Mouse (Mus musculus): ENCODE results near the gene Lrrc8a.

Lrrc8a gene

DNA sequence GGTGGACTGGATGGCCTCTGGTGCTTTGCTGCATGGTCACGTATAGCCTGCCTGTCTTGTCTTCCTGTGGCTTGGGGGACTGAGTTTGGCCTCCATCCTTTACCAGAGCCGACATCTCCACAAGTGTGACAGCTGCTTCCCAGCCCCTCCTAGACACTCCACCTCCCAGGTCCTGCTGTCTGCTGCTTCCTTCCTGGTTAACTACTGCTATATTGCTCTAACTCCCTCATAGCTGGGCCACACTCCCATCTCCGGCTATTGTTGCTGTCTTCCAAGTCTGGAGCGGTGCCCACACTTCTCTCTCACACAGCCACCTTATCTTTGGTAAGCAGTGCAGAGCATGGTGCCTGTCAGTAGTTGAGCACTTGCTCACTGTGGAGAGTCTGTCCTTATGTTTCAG, 2.3 kb downstream of the Lrrc8a start:
- no peak for DNase-seq (ENCODE audit: low spot score in 2 of 2)

DNA sequence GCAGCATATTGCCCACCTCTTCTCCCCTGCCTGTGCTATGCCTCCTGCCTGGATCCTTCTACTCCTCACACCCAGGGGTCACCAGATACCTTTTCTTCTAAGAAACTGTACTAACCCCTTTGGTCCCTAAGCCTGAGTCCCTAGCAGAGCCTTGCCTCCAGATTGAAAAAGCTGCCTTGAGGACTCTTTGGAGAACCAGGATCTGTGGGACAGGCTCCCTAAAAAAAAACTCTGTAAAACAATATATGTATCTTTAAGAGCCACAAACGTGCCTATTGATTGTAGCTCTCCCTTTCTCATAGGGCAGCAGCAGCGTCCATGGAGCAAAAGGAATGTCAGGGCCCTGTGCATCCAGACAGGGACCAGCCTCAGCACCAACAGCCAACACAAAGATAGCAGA, 2.8 kb downstream of the Lrrc8a start, which contains the start of gene Gm28035:
Gm28035 (plus strand) TSS at position 301 of the 400 bp plus-strand sequence.
- no peak for DNase-seq (ENCODE audit: low spot score in 2 of 2)

DNA sequence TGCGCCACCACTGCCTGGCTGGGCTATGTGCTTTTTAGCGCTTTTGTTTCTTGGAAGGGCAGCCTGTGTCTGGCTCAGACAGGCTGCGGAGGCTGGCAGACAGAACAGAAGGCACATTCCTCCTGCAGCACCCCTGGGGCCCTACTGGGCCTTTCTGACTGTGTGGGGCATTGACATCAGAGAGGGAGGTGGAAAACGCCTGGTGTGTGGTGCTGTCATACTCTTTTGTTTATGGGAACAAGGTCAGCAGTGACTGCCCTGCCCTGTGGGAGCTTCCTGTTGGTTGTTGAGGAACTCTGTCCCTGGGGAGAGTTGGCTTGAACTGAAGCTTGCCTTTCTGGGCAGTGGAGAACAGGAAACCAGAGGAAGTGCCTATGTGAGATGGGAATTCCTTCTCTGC, 5.0 kb downstream of the Lrrc8a start:
- DNase-seq (ENCODE audit: low spot score in 2 of 2) = no peak

DNA sequence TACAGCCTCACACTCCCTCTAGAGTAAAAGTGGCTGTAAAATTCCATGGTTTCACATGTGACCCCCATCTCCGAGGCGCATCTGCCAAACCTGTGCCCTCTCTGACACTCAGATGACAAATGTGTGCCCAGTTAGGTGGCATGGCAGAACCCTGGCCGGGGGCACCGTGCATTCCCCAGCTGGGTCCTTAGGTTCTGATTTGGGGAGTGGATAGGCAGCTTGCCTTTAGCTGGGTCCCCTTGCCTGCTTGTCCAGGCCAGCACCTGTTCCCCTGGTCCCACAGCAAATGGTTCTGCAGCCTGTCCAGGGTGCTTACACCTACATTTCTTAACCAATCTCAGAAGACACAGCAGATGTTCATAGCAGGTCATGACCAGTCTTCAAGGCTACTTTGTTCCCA, 5.9 kb downstream of the Lrrc8a start:
- DNase-seq (ENCODE audit: low spot score in 2 of 2) = no peak

DNA sequence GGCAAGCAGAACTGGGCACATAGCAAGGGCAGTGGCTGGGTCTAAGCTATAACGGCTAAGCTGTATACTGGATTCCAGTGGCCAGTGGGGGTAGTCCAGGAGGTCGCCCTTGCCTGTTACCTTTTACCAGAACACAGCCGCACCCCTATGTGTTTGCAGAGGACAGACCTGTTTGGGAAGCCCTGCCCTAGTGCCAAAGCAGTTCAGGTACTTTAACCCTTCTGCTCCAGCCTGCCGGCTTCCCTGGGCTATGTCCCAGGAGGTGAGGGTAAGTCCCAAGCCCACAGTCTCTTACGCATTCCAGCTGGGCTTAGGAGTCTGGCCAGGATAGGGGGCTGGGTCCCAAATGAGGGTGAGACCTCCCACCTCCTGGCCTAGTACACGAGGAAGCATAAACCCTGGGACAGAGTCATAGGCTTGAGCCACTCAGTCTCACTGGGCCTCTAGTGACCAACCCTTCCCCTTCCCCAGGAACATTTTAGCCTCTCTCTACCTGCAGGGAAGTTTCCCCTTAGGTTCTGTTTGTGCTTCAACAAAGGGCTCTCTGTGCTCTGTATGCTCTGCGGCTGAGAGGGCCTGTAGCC, 7.2 kb downstream of the Lrrc8a start:
- no peak for DNase-seq (ENCODE audit: low spot score in 2 of 2)

DNA sequence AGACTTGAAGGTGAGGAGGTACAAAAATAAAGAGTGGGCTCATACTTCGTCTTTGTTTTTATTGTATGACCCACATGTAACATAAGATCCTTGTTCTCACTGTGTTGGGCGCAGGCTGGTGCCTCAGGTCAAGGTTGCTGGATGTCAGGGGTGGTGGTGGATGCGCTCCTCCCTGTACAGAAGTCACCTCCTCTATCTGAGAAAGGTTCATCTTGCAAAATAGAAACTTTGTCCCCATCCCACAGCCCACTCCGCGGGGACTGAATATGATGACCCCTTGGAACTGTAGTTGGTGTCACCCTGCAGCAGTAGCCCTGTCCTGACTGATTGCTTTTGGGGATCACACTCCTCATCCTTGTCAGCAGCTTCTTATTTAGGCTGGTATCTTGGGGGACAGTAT, 9.5 kb downstream of the Lrrc8a start:
- no peak for DNase-seq (ENCODE audit: low spot score in 2 of 2)

DNA sequence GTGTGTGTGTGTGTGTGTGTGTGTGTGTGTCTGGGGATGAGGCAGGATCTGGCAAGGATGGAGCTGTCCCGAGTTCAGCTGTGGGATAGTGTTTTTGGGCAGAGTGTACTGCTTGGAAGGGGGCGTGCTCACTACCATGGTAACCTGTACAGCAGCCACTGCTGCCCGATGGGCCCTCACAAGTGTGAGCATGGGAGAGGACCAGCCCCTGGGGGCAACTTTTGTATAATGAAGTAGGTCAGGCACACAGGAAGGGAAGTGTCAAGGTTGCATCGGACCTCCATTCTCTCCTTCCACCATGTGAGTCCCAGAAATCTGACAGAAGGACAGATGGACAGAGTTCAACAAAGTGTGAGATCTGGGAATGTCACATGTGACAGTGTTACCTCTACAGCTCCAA, 10.2 kb downstream of the Lrrc8a start:
- no peak for DNase-seq (ENCODE audit: low spot score in 2 of 2)

GRCm38 (mm10) chr2:30249182-30249581, 11.7 kb downstream of the Lrrc8a start:
- no peak for DNase-seq (ENCODE audit: low spot score in 2 of 2)

- DNase-seq (ENCODE audit: low spot score in 2 of 2) = no peak
Measured at GRCm38 (mm10) chr2:30250166-30251128, 12.9 kb downstream of the Lrrc8a start.

- no peak for DNase-seq (ENCODE audit: low spot score in 2 of 2)
Measured at GRCm38 (mm10) chr2:30251417-30252104, 14.0 kb downstream of the Lrrc8a start.

DNA sequence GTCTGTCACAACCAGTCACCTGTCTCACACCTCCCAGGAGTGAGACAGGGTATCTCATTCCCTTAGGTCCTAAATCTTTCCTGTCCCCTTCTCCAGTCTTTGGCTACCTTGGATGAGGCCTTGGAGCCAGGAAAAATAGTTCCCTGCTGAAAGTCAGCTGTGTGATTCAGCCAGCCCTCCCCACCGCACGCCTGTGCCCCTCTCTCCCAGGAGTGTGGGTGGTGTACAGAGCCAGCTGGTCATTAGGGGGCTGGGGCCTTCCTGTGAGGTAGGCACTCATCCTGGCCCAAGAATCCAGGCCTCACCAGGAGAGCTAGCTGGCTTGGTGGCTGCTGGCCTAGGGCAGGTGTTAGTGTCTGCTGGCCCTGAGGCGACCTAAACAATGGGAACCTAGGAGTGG, 15.0 kb downstream of the Lrrc8a start:
- DNase-seq (ENCODE audit: low spot score in 2 of 2) = no peak

DNA sequence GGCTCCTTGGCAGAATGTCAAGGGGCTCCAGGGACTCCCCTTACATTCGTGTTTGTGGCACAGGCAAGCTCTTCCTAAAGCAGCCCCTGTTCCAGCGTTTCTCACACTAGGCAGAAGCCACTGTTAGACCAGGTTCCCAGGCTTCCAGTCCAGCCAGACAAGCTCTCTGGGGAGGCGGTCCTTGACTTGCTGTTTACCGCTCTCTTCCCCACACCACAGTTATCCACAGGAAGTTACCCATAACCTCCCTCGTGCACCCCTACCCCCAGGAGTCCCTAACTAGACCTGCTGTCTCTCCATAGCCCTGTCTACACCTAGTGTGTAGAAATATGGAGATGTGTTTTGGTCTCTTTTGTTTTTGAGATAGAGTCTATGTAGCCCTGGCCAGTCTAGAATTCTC, 16.3 kb downstream of the Lrrc8a start:
- DNase-seq (ENCODE audit: low spot score in 2 of 2) = no peak

DNA sequence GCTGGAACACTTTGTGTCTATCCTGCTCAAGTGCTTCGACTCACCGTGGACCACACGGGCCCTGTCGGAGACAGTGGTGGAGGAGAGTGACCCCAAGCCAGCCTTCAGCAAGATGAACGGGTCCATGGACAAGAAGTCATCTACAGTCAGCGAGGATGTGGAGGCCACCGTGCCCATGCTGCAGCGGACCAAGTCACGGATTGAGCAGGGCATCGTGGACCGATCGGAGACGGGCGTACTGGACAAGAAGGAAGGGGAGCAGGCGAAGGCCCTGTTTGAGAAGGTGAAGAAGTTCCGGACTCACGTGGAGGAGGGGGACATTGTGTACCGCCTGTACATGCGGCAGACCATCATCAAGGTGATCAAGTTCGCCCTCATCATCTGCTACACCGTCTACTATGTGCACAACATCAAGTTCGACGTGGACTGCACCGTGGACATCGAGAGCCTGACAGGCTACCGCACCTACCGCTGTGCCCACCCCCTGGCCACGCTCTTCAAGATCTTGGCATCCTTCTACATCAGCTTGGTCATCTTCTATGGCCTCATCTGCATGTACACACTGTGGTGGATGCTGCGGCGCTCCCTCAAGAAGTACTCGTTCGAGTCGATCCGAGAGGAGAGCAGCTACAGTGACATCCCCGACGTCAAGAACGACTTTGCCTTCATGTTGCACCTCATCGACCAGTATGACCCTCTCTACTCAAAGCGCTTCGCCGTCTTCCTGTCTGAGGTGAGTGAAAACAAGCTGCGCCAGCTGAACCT, 18.3 kb downstream of the Lrrc8a start:
- DNase-seq (ENCODE audit: low spot score in 2 of 2) = no peak

- no peak for DNase-seq (ENCODE audit: low spot score in 2 of 2)
Measured at GRCm38 (mm10) chr2:30256616-30257350, 19.3 kb downstream of the Lrrc8a start.

- no peak for DNase-seq (ENCODE audit: low spot score in 2 of 2)
Measured at GRCm38 (mm10) chr2:30257699-30258460, 20.4 kb downstream of the Lrrc8a start.

DNA sequence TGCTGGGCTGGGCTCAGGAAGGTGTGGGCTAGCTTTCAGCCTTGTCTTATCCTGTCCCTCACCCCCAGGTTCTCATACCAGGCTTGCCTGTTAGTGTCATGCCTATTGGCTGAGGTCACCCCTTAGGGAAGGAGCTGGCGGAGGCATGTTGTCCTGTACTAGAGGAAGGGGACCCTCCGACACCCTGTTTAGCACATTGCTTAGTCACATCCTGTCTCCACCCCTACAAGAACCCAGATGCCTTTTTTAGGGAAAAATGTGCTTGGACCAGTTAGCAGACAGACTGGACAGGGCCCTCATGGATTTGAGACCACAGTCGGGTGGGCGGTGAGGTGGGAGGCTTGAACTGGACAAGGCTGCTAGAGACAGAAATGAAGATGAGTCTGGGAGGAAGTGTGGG, 21.1 kb downstream of the Lrrc8a start:
- DNase-seq (ENCODE audit: low spot score in 2 of 2) = no peak

DNA sequence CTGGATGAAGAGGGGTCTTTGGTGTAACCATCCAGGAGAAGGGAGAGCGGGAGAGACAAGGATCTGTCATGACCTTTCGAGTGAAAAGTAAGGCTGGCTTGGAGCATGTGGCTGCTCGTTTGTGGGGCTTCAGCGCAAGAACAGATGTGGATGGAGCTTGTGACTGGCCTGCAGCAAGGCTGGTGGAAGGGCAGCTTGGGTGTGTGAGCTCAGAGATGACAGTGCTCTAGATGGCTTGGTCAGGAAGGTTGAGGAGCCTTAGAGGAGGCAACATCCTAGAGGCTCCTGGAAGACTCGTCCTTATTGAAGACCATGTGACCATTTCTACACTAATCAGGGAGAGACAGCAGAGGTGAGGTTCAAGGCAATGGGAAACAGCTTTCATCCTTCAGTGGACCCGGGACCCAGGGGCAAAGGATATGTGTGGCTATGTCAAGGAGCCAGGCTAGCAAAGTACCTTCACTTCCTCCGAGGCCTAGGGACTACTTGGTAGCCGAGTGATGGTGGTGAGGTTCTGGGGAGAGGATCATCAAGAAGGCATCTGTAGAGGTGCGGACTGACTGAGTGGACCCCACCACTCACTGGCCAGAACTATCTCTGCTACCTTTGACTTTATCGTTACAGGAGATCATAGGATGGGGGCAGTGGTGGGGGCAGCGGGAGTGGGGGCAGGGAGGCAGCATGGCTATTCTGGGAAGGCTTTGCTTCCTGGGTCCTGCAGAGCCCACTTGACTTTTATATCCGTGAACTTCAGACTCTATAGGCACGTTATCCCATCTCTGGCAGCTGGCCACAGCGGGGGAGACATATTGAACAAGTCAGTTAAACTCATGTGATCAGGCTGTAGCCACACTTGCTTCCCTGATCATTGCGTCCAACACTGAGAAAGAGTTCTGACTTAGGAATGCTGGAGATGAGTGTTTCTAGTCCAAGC, 21.9 kb downstream of the Lrrc8a start:
- DNase-seq (ENCODE audit: low spot score in 2 of 2) = no peak

- DNase-seq (ENCODE audit: low spot score in 2 of 2) = no peak
Measured at GRCm38 (mm10) chr2:30261064-30261736, 23.7 kb downstream of the Lrrc8a start.
